Mouse (Mus musculus) lung, postnatal 0 days (tissue): Measurements from ENCODE around the gene Efcab5.

Experiments used
- CTCF ChIP-seq: IDR thresholded peaks from 2 replicates; pipeline ENCODE4 v1.5.1; 2016; ENCODE audit warnings: antibody characterized with exemption, mild to moderate bottlenecking
- EP300 ChIP-seq: IDR thresholded peaks from 2 replicates; pipeline ENCODE4 v1.6.1; 2016; ENCODE audit warnings: antibody characterized with exemption, mild to moderate bottlenecking, control low read depth

DNA sequence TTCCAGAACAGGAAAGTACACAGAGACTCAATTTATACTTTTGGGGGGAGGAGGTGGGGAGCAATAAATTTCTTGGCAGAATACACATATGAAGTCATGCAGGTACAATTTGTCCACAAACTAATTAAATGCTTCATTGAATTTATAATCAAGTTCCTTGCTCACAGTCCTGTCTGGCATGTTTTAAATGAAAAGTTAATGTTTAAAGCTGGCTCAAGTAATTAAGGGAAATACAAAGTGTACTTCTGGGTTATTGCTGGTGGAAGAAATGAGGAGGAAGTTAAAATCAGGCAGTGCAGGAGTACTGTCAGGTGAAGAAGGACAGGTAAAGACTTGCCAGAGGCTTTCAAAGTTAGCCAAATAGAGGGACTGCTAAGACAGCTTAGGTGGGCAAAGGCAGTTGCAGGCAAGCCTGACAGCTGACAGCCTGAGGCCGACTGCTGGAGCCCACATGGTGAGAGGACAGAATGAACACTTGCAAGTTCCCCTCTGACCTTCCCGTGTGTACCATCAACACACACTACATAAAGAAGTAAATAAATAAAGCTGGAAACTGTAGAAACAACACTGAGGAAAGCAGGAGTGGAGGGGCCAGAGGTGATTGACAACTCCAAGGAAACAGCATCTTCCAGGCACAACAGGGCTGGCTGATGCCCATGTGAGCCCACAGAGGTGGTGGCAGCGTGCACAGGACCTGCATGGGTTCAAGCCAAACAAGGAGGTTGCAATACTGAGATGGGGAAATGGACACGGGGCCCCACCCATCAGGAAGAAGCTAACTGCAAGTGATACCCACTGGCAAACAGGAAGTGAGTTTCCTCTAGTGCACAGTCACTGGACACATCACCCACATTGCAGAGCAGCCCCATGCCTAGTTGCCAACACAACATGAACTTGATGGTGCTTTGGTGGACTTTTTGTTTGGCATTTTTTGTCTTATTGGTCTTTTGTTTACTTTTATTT lies 7.7 kb upstream of the Efcab5 start:
- TF ChIP-seq CTCF (no peak), EP300 (no peak)
